Mouse (Mus musculus) macrophage (primary cell): ENCODE measurements around the gene Ercc6l. TPM values are rescaled to one million over a fixed set of nuclear protein-coding genes. Genes with fewer than 3 reads are reported as not detected.

Experiments used
- H3K27ac ChIP-seq: fragments of 350-480 bp; formaldehyde crosslinking; 2 replicates; pipeline ENCODE4 v1.9.0; 2021
- H3K36me3 ChIP-seq: fragments of 350-480 bp; formaldehyde crosslinking; 2 replicates; pipeline ENCODE4 v1.9.0; 2021; ENCODE audit errors: inconsistent target
- H3K4me3 ChIP-seq: fragments of 350-480 bp; formaldehyde crosslinking; 2 replicates; pipeline ENCODE4 v1.9.0; 2021; ENCODE audit errors: inconsistent target
- H3K79me2 ChIP-seq: fragments of 350-480 bp; formaldehyde crosslinking; 2 replicates; pipeline ENCODE4 v1.9.0; 2021; ENCODE audit errors: inconsistent target
- WGBS: methylation state at CpG from one replicate; pipeline ENCODE4 v1.1.7; 2026; ENCODE audit warnings: inconsistent platforms; ENCODE audit not compliant: missing documents; 5-methylcytosine and 5-hydroxymethylcytosine counted together
- polyA plus RNA-seq: library from polyadenylated mRNA; stranded (reverse); fragments of 250-400 nt; gene quantifications from 3 replicates; pipeline ENCODE4 v1.2.4, GENCODE M21; 2018; ENCODE audit warnings: inconsistent platforms
- total RNA-seq, 78 experiments: library from RNA; depleted of rRNA; stranded (reverse); fragments of 250-400 nt; gene quantifications; 1 replicate in 9 of 78; 2 replicates in 24 of 78; 3 replicates in 43 of 78; 4 replicates in 2 of 78; pipeline ENCODE4 v1.2.4; 2018; ENCODE audit warnings: inconsistent platforms in 56 of 78

The Ercc6l gene
- total RNA-seq (2018; cell fraction: chromatin; rRNA removed) = 1 to 10 TPM in 9 of 26 experiments, under 1 TPM in 17; 0.29 to 2.9 (median 0.74) TPM
- 1 to 10 TPM in 22 of 26 experiments, under 1 TPM in 4; 0.69 to 2.4 (median 1.4) TPM for total RNA-seq (2018; cell fraction: cytosol; rRNA removed)
- 1 to 10 TPM in 17 of 26 experiments, under 1 TPM in 9; 0.34 to 5.2 (median 1.1) TPM for total RNA-seq (2018; cell fraction: nucleus; rRNA removed)
- polyA plus RNA-seq = 1.3 to 5.2 TPM (median 3.0 TPM) in 3 replicates

GRCm38 (mm10) chrX:102156618-102157422, at the start of gene Ercc6l:
Ercc6l (minus strand) TSS chrX:102157091.
- no peaks in the 10 kb centered on the region for H3K36me3 ChIP-seq
- H3K27ac ChIP-seq = peak within 1 kb of the TSS; percentile 54
- H3K4me3 ChIP-seq = peak within 1 kb of the TSS; percentile 61
- WGBS = 17% methylated on average over 26 of the region's 42 CpGs
- peaks cover 49% of the 10 kb centered on the region for H3K79me2 ChIP-seq

DNA sequence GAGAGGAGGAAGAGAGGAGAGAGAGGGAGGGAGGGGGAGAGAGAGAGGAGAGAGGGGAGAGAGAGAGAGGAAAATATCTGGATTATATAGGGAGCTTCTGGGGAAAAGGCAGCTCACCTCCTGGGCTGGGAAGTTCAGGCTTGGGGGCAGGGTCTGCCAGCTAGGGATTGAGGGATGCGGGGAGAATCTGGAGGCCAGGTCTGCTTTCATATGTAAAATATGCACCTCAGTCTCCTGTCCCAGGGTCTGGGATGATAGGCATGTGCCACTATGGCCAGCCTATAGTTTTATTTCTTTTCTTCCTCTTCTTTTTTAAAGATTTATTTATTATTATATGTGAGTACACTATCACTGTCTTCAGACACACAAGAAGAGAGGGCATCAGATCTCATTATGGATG, 33.9 kb upstream of the Ercc6l start:
- peaks cover 7% of the 10 kb centered on the region for H3K79me2 ChIP-seq
- H3K36me3 ChIP-seq = no peaks in the 10 kb centered on the region
- WGBS = 89% methylated on average over 1 of the region's 1 CpGs
- H3K27ac ChIP-seq = no peak overlapping the region
- H3K4me3 ChIP-seq = no peak overlapping the region

- no peak overlapping the region for H3K4me3 ChIP-seq
- 46% methylated on average over 5 of the region's 5 CpGs for WGBS
- no peak overlapping the region for H3K27ac ChIP-seq
Observed at GRCm38 (mm10) chrX:102189581-102189980, 32.7 kb upstream of the Ercc6l start.

GRCm38 (mm10) chrX:102188712-102189497, 32.0 kb upstream of the Ercc6l start, which contains the start of gene Rps4x:
Rps4x (minus strand) TSS chrX:102189394.
- no peaks in the 10 kb centered on the region; the same call in 1 of the 2 replicates for H3K36me3 ChIP-seq
- H3K79me2 ChIP-seq = peaks cover 7% of the 10 kb centered on the region
- H3K27ac ChIP-seq = peak within 1 kb of the TSS; percentile 59
- WGBS = 22% methylated on average over 29 of the region's 37 CpGs
- peak within 1 kb of the TSS; percentile 47 for H3K4me3 ChIP-seq

More at GRCm38 (mm10) chrX:102189581-102189980, 32.7 kb upstream of the Ercc6l start:
- no peaks in the 10 kb centered on the region for H3K36me3 ChIP-seq
- peaks cover 7% of the 10 kb centered on the region for H3K79me2 ChIP-seq

DNA sequence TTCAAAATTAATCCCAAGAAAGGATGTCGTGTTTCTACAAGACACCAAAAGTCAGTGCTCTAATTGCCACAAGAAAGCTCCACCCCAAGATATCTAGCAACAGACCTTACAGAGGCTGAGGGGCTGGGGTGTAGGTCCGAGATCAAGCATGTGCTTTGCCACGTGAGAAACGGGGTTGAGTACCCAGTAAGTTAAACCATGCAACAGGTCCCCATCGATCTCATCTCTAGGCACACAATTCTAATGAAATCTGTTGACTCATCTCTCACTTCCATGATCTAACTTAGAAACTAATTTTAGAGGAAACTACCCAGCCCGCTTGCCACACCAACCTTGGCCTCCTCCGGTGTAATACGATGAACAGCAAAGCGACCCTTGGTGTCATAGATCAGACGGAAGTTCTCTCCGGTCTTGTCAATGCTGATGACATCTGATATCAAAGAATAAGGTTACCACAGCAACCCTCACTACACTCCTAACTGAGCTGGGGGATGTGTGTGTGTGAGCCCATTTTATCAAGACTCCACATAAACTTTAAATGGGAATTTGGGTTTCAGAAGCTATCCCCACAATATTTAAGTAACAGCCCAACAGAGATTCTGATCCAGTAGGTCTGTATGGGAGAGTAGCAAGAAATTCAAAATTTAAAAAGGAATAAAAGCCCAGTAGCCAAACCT, 30.3 kb upstream of the Ercc6l start:
- no peak overlapping the region for H3K27ac ChIP-seq
- no peaks in the 10 kb centered on the region; the same call in 1 of the 2 replicates for H3K36me3 ChIP-seq
- H3K79me2 ChIP-seq = peaks cover 7% of the 10 kb centered on the region
- peak overlapping the region; percentile 47; the same call in 1 of the 2 replicates for H3K4me3 ChIP-seq
- 34% methylated on average over 11 of the region's 11 CpGs for WGBS

DNA sequence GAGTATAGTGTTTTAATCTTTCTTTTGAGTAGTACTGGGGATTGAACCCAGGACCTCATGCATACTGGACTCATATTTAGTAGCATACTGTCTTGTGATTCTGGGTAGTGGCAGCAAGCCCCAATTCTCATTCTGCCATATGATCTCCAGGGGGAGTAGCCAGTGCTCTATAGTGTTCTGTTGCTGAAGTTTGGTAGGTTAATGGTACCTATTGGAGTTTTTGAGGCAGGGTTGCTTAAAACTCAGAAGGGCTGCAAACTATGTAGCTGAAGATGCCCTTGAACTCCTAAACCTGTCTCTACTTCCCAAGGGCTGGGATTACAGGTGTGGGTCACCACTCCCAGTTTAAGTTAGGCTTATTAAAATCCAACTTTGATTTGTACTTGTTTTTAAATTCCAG, 25.7 kb upstream of the Ercc6l start:
- Histone ChIP-seq H3K4me3 (no peak overlapping the region), H3K79me2 (no peaks in the 10 kb centered on the region), H3K36me3 (no peaks in the 10 kb centered on the region; the same call in 1 of the 2 replicates), H3K27ac (no peak overlapping the region)

DNA sequence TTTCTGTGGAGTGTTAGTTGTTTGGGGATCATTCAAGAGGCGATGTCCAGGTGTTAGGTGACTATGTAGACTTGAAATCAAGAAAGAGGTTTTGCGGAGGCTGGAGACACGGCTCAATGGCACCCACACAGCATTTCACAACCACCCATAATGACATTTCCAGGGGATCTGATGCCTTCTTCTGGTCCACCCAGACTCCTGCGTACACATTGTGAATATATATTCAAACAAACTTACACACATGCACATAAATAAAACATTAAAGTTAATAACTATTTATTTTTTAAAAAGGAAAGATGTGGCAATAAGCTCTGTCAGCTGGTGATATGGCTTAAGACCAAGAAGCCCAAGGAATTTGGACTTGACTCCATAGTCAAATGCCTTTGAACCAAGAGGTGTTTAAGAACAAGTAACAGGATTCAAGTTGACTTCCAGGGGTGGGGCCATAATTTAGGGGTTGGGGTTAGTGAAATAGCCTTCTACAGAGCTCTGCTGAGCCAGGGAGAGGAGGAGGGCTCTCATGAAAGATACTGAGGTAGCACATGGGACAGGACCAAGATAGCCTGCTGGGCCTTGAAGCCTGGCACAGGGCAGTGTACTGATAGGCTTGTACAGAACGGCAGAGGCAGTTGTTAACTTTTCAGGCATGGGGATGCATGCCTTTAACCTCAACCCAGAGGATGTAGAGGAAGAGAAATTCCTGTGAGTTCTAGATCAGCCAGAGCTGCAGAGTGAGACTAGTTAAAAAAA, 18.8 kb upstream of the Ercc6l start:
- no peaks in the 10 kb centered on the region for H3K79me2 ChIP-seq
- no peak overlapping the region for H3K27ac ChIP-seq
- 96% methylated on average over 4 of the region's 5 CpGs for WGBS

DNA sequence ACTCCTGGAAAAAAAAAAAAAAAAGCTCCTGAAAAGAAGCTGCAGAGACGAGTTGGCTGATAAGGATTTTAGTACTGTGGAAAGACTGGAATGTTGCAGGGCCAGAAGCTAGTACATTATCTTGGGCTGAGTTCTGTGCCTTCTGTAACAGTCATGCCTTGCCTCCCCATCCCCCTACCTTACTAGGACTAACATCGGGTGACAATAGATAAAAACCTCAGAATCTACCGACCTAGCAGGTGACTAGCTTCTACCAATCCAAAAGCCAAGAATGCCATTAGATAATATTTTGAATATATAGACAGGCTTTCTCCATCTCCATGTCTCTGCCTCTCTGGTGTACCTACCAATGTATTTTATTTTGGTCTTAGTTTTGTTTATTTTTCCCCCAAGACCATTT, 14.0 kb upstream of the Ercc6l start:
- H3K4me3 ChIP-seq = no peak overlapping the region
- 77% methylated on average over 3 of the region's 3 CpGs for WGBS
- no peaks in the 10 kb centered on the region for H3K36me3 ChIP-seq
- H3K79me2 ChIP-seq = no peaks in the 10 kb centered on the region
- H3K27ac ChIP-seq = no peak overlapping the region

More for the DNA sequence above, 18.8 kb upstream of the Ercc6l start:
- no peaks in the 10 kb centered on the region for H3K36me3 ChIP-seq
- H3K4me3 ChIP-seq = no peak overlapping the region

- Histone ChIP-seq H3K79me2 (no peaks in the 10 kb centered on the region), H3K36me3 (no peaks in the 10 kb centered on the region), H3K27ac (no peak overlapping the region), H3K4me3 (no peak overlapping the region)
- WGBS = 78% methylated on average over 3 of the region's 3 CpGs
Observed at GRCm38 (mm10) chrX:102170135-102170534, 13.2 kb upstream of the Ercc6l start.

DNA sequence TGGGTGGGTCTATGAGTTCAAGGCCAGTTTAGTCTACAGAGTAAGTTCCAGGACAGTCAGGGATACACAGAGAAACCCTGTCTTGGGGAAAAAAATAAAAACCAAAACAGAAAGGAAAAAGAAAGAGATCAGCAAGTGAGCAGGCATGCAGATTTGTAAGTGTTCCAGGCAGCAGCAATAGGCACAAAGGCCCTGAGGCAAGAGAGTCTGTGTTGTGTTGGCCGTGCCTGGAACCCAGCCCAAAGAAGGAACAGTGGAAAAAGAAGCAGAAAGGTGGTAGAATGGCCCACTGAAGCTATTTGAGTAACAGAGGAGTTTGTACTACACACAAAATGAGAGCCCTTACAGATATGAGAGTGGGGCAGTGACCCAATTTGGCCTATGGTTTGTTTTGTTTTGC, 12.8 kb upstream of the Ercc6l start:
- H3K36me3 ChIP-seq = no peaks in the 10 kb centered on the region
- 85% methylated on average over 1 of the region's 1 CpGs for WGBS
- H3K79me2 ChIP-seq = no peaks in the 10 kb centered on the region
- no peak overlapping the region for H3K27ac ChIP-seq
- H3K4me3 ChIP-seq = no peak overlapping the region

DNA sequence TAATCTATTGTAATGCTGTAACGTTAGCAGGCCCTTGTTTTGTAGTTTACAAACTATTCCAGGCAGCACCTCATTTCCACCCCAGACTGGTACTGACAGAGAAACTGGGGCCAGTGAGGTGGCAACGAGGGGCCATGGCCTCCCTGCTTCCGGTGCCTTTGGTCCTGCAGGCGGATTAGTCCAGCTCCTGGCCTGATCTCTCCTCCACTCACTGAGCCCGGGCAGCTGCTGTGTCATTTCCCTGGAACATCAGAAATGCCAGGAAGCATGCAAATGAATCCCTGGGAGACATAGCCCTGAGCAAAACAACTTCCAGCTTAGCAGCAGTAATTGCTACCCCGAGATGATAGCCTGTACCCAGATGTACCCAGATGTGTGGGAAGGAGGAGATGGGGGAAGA, 10.1 kb upstream of the Ercc6l start:
- no peak overlapping the region for H3K27ac ChIP-seq
- H3K36me3 ChIP-seq = no peaks in the 10 kb centered on the region
- no peak overlapping the region for H3K4me3 ChIP-seq
- no peaks in the 10 kb centered on the region for H3K79me2 ChIP-seq
- 84% methylated on average over 6 of the region's 6 CpGs for WGBS

- no peak overlapping the region for H3K27ac ChIP-seq
- WGBS = 93% methylated on average over 5 of the region's 5 CpGs
- no peaks in the 10 kb centered on the region for H3K36me3 ChIP-seq
Observed at GRCm38 (mm10) chrX:102166521-102166920, 9.6 kb upstream of the Ercc6l start.

DNA sequence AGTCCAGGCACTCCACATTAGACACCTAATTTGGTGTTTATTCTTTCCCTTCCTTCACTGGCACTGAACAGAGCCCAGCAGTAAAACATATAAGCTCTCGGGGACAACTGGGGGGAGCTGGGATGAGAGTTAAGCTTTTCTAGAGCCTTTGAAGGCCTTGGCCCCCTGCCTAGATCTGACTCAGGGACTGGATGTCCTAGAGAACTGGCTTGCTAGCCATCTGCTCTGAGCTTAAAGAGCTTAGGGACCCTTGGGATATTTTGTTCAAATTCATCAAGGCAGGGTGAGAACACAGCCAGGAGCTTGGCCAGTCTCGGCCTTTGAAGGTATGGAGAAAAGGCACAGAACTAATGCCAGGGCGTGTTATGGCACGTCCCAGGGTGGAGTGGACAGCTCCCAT, 6.6 kb upstream of the Ercc6l start:
- WGBS = 88% methylated on average over 4 of the region's 4 CpGs
- no peaks in the 10 kb centered on the region for H3K79me2 ChIP-seq
- no peak overlapping the region for H3K4me3 ChIP-seq
- no peaks in the 10 kb centered on the region for H3K36me3 ChIP-seq
- H3K27ac ChIP-seq = no peak overlapping the region

More at GRCm38 (mm10) chrX:102166521-102166920, 9.6 kb upstream of the Ercc6l start:
- H3K79me2 ChIP-seq = no peaks in the 10 kb centered on the region
- no peak overlapping the region for H3K4me3 ChIP-seq

GRCm38 (mm10) chrX:102163096-102163495, 6.2 kb upstream of the Ercc6l start:
- Histone ChIP-seq H3K4me3 (no peak overlapping the region), H3K36me3 (no peaks in the 10 kb centered on the region), H3K79me2 (no peaks in the 10 kb centered on the region), H3K27ac (no peak overlapping the region)
- whole genome bisulfite sequencing = 39% methylated on average over 2 of the region's 2 CpGs
